Mouse (Mus musculus): Measurements from ENCODE around the gene Plekhm1.
A peak's percentile ranks its signal among the peaks of the same experiment; 100 is the strongest.
"Not testable (repeated sequence)": the region's sequence is repeated elsewhere in the genome, so short reads cannot be mapped to it uniquely, and the experiment has no call there.

Plekhm1 gene

GRCm38 (mm10) chr11:103411981-103412949 lies at the start of gene Plekhm1:
TSS of gene Plekhm1 (minus strand) at chr11:103412687.
- DNase-seq (ENCODE audit: low spot score in 2 of 2) = peak; percentile 87 to 95

GRCm38 (mm10) chr11:103451105-103451504 lies 38.6 kb upstream of the Plekhm1 start:
- DNase-seq (ENCODE audit: low spot score in 2 of 2) = not testable (repeated sequence)

- DNase-seq (ENCODE audit: low spot score in 2 of 2) = not testable (repeated sequence)
Observed at GRCm38 (mm10) chr11:103449721-103450120, 37.2 kb upstream of the Plekhm1 start.

GRCm38 (mm10) chr11:103443678-103444077 lies 31.2 kb upstream of the Plekhm1 start:
- no peak for DNase-seq (ENCODE audit: low spot score in 2 of 2)

GRCm38 (mm10) chr11:103436282-103436681 lies 23.8 kb upstream of the Plekhm1 start:
- DNase-seq (ENCODE audit: low spot score in 2 of 2) = no peak

- no peak for DNase-seq (ENCODE audit: low spot score in 2 of 2)
Observed at GRCm38 (mm10) chr11:103425031-103425430, 12.5 kb upstream of the Plekhm1 start.

- no peak for DNase-seq (ENCODE audit: low spot score in 2 of 2)
Observed at GRCm38 (mm10) chr11:103419667-103420066, 7.2 kb upstream of the Plekhm1 start.

- DNase-seq (ENCODE audit: low spot score in 2 of 2) = no peak
Observed at GRCm38 (mm10) chr11:103419226-103419625, 6.7 kb upstream of the Plekhm1 start.

GRCm38 (mm10) chr11:103413516-103413915 lies 1.0 kb upstream of the Plekhm1 start:
- no peak for DNase-seq (ENCODE audit: low spot score in 2 of 2)

GRCm38 (mm10) chr11:103412950-103413423 lies 500 bp upstream of the Plekhm1 start:
- no peak for DNase-seq (ENCODE audit: low spot score in 2 of 2)

- DNase-seq (ENCODE audit: low spot score in 2 of 2) = no peak
Observed at GRCm38 (mm10) chr11:103411301-103411700, 1.2 kb downstream of the Plekhm1 start.

- no peak for DNase-seq (ENCODE audit: low spot score in 2 of 2)
Observed at GRCm38 (mm10) chr11:103408880-103409279, 3.6 kb downstream of the Plekhm1 start.

- not testable (repeated sequence) for DNase-seq (ENCODE audit: low spot score in 2 of 2)
Observed at GRCm38 (mm10) chr11:103407136-103407535, 5.4 kb downstream of the Plekhm1 start.

- DNase-seq (ENCODE audit: low spot score in 2 of 2) = no peak
Observed at GRCm38 (mm10) chr11:103406551-103406950, 5.9 kb downstream of the Plekhm1 start.

- no peak for DNase-seq (ENCODE audit: low spot score in 2 of 2)
Observed at GRCm38 (mm10) chr11:103405814-103406213, 6.7 kb downstream of the Plekhm1 start.

- DNase-seq (ENCODE audit: low spot score in 2 of 2) = no peak
Observed at GRCm38 (mm10) chr11:103404618-103405017, 7.9 kb downstream of the Plekhm1 start.

GRCm38 (mm10) chr11:103403776-103404175 lies 8.7 kb downstream of the Plekhm1 start:
- no peak for DNase-seq (ENCODE audit: low spot score in 2 of 2)

GRCm38 (mm10) chr11:103402738-103403137 lies 9.7 kb downstream of the Plekhm1 start:
- no peak for DNase-seq (ENCODE audit: low spot score in 2 of 2)

GRCm38 (mm10) chr11:103402198-103402597 lies 10.3 kb downstream of the Plekhm1 start:
- no peak for DNase-seq (ENCODE audit: low spot score in 2 of 2)

GRCm38 (mm10) chr11:103399986-103400385 lies 12.5 kb downstream of the Plekhm1 start:
- no peak for DNase-seq (ENCODE audit: low spot score in 2 of 2)

- no peak for DNase-seq (ENCODE audit: low spot score in 2 of 2)
Observed at GRCm38 (mm10) chr11:103399050-103399449, 13.4 kb downstream of the Plekhm1 start.

- DNase-seq (ENCODE audit: low spot score in 2 of 2) = no peak
Observed at GRCm38 (mm10) chr11:103396682-103397081, 15.8 kb downstream of the Plekhm1 start.

- DNase-seq (ENCODE audit: low spot score in 2 of 2) = no peak
Observed at GRCm38 (mm10) chr11:103396236-103396635, 16.3 kb downstream of the Plekhm1 start.

Data from urinary bladder, postnatal 4 days (tissue).